8 mouse cellular contexts compared by ENCODE assay signal in the genomic region with DNA sequence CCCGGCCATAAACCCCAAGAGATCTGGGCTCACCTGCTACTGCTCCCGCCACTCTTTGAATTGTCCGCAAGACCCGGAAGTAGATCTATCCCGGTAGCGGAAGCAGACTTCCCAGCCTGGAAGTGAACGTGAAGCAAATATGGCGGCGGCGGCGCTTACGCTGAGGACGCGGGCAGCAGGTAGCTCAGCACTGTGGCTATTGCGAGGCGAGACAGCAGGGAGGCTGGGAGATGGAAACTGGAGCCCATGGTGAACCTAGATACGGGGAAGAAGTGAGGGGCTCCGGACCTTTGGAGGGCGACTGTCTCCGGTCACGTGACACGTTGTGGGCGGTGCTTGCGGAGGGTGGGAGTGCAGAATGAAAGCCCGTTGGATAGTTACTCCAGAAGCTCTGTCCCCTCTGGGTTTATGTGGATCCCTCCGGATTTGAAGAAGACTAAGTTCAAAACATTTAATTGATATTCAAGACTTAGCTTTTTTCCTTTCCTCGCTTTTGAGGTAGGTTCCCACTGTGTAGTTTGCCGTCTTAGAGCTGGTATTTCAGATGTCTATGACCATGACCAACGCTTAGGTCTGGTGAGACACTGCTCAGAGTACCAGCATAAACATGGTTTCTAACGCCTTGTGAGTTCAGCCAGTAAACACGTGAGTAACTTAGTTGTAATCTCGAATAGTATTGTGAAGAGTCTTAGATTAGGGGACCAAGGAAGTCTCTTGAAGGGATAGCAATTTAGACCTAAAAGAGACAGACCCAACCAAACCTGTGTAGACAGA. TPM values are rescaled to one million over a fixed set of nuclear protein-coding genes. Genes with fewer than 3 reads are reported as not detected.
DNase-seq lines count a peak whose midpoint lies in the region; ATAC-seq and TF ChIP-seq lines count a peak whose summit lies in the region.

Gene Mrpl27 (plus strand): TSS at position 105 of the 774 bp plus-strand sequence.
Gene Eme1 (minus strand): TSS at position 302 of the 774 bp plus-strand sequence.

- H3K36me3 ChIP-seq in embryonic facial prominence, embryonic 14.5 days (ENCODE audit: control insufficient read depth, insufficient read depth, low read length): peaks cover 34% of the 10 kb centered on the region
- H3K36me3 ChIP-seq in limb, embryonic 14.5 days (ENCODE audit: control insufficient read depth, insufficient read depth, low read length): peaks cover 30% of the 10 kb centered on the region
- H3K36me3 ChIP-seq in midbrain, embryonic 16.5 days (ENCODE audit: control insufficient read depth, insufficient read depth, low read length): 0 out of 2 replicates have a peak, but pooled peaks cover 7% of the 10 kb centered on the region
- peaks cover 6% of the 10 kb centered on the region; the same call in 1 of the 2 replicates for H3K36me3 ChIP-seq in spleen, adult 2 months (ENCODE audit: control insufficient read depth, insufficient read depth, low read length)

- TF ChIP-seq POLR2A in bone marrow, adult 2 months (IDR thresholded peaks at IDR 0.05; ENCODE audit: borderline replicate concordance, control insufficient read depth, low read depth, low read length): peak; percentile 5; the same call in 1 of the 2 replicates
- peak; percentile 62; the same call in 1 of the 2 replicates for TF ChIP-seq POLR2A in limb, embryonic 14.5 days (IDR thresholded peaks at IDR 0.05; ENCODE audit: borderline replicate concordance, extremely low read depth, insufficient read depth, insufficient read length)
- TF ChIP-seq POLR2A in spleen, adult 2 months (IDR thresholded peaks at IDR 0.05; ENCODE audit: low read depth, low read length): peak; percentile 18; the same call in 1 of the 2 replicates

- ATAC-seq in embryonic facial prominence, embryonic 14.5 days (ENCODE audit: low read depth): peak; percentile 89
- ATAC-seq in limb, embryonic 14.5 days (ENCODE audit: low FRiP score, low read depth): peak; percentile 90
- ATAC-seq in midbrain, embryonic 16.5 days: peak; percentile 93

- H3K4me3 ChIP-seq in bone marrow, adult 2 months (replicated peaks; ENCODE audit: control insufficient read depth, low read depth, low read length): peak within 1 kb of the TSS; percentile 99
- peak within 1 kb of the TSS; percentile 62 for H3K4me3 ChIP-seq in embryonic facial prominence, embryonic 14.5 days (ENCODE audit: low read depth, low read length)
- peak within 1 kb of the TSS; percentile 62 for H3K4me3 ChIP-seq in limb, embryonic 14.5 days (replicated peaks; ENCODE audit: low read length)
- peak within 1 kb of the TSS; percentile 52 for H3K4me3 ChIP-seq in midbrain, embryonic 16.5 days (ENCODE audit: low read depth, low read length)
- peak within 1 kb of the TSS; percentile 99 for H3K4me3 ChIP-seq in spleen, adult 2 months (ENCODE audit: extremely low read depth, insufficient read depth, insufficient read length)

- peak within 1 kb of the TSS; percentile 85 for H3K4me2 ChIP-seq in embryonic facial prominence, embryonic 14.5 days (ENCODE audit: low read depth, low read length)
- H3K4me2 ChIP-seq in limb, embryonic 14.5 days (replicated peaks; ENCODE audit: low read depth, low read length, severe bottlenecking): peak within 1 kb of the TSS; percentile 85
- H3K4me2 ChIP-seq in midbrain, embryonic 16.5 days (ENCODE audit: low read length): peak within 1 kb of the TSS; percentile 89

- peak; percentile 93 for DNase-seq in A20 (ENCODE audit: low read depth, low spot score)
- peak; percentile 93 for DNase-seq in embryonic facial prominence, embryonic 14.5 days (ENCODE audit: low spot score)
- DNase-seq in heart, adult 9 months (ENCODE audit: low spot score in 2 of 2): peak; percentile 82 to 88
- peak; percentile 91 for DNase-seq in kidney, adult 9 months
- peak; percentile 75 for DNase-seq in limb, embryonic 14.5 days (ENCODE audit: low spot score)
- DNase-seq in spleen, adult 2 months (ENCODE audit: low read depth in 1 of 2, low spot score in 2 of 2): peak; percentile 68 to 83

- peak within 1 kb of the TSS; percentile 95 for H3K27ac ChIP-seq in bone marrow, adult 2 months (ENCODE audit: control insufficient read depth, insufficient read depth, low read depth, low read length, poor library complexity)
- peak within 1 kb of the TSS; percentile 91 for H3K27ac ChIP-seq in embryonic facial prominence, embryonic 14.5 days (replicated peaks; ENCODE audit: low read depth, low read length)
- peak within 1 kb of the TSS; percentile 89 for H3K27ac ChIP-seq in limb, embryonic 14.5 days (replicated peaks; ENCODE audit: low read depth, low read length)
- H3K27ac ChIP-seq in midbrain, embryonic 16.5 days (ENCODE audit: low read length): peak within 1 kb of the TSS; percentile 91
- H3K27ac ChIP-seq in spleen, adult 2 months (ENCODE audit: insufficient read depth, low read length): peak within 1 kb of the TSS; percentile 98

- H3K9ac ChIP-seq in embryonic facial prominence, embryonic 14.5 days (ENCODE audit: low read depth, low read length): peak within 1 kb of the TSS; percentile 76
- H3K9ac ChIP-seq in limb, embryonic 14.5 days (ENCODE audit: low read depth, low read length, severe bottlenecking): peak within 1 kb of the TSS; percentile 64
- peak within 1 kb of the TSS; percentile 62 for H3K9ac ChIP-seq in midbrain, embryonic 16.5 days (ENCODE audit: low read depth, low read length)

- TF ChIP-seq CTCF in bone marrow, adult 2 months (IDR thresholded peaks at IDR 0.05; ENCODE audit: control insufficient read depth, insufficient read depth, low read length): no peak
- TF ChIP-seq CTCF in spleen, adult 2 months (IDR thresholded peaks at IDR 0.05; ENCODE audit: extremely low read depth, insufficient read depth, insufficient read length, insufficient replicate concordance): no peak

- no peaks in the 10 kb centered on the region for H3K9me3 ChIP-seq in embryonic facial prominence, embryonic 14.5 days (ENCODE audit: control insufficient read depth, low read length)
- no peaks in the 10 kb centered on the region for H3K9me3 ChIP-seq in limb, embryonic 14.5 days (ENCODE audit: control insufficient read depth, low read length)
- H3K9me3 ChIP-seq in midbrain, embryonic 16.5 days (replicated peaks; ENCODE audit: control insufficient read depth, low read length, poor library complexity, severe bottlenecking): no peaks in the 10 kb centered on the region

- WGBS in bone marrow, adult 2 months: under 1% methylated on average over 32 of the region's 32 CpGs
- under 1% methylated on average over 32 of the region's 32 CpGs for WGBS in embryonic facial prominence, embryonic 14.5 days
- WGBS in limb, embryonic 14.5 days: 3% methylated on average over 32 of the region's 32 CpGs
- under 1% methylated on average over 32 of the region's 32 CpGs for WGBS in midbrain, embryonic 16.5 days
- under 1% methylated on average over 32 of the region's 32 CpGs for WGBS in spleen, adult 2 months

- no peaks in the 10 kb centered on the region for H3K27me3 ChIP-seq in embryonic facial prominence, embryonic 14.5 days (replicated peaks; ENCODE audit: control insufficient read depth, insufficient read depth, low read length)
- no peaks in the 10 kb centered on the region for H3K27me3 ChIP-seq in limb, embryonic 14.5 days (ENCODE audit: control insufficient read depth, insufficient read depth, low read length)
- H3K27me3 ChIP-seq in midbrain, embryonic 16.5 days (ENCODE audit: control insufficient read depth, insufficient read depth, low read depth, low read length): no peaks in the 10 kb centered on the region
- H3K27me3 ChIP-seq in spleen, adult 2 months (ENCODE audit: control insufficient read depth, insufficient read depth, low read length): no peaks in the 10 kb centered on the region

- H3K4me1 ChIP-seq in bone marrow, adult 2 months (ENCODE audit: control insufficient read depth, insufficient read depth, low read length): peaks cover 1% of the 10 kb centered on the region
- H3K4me1 ChIP-seq in embryonic facial prominence, embryonic 14.5 days (ENCODE audit: control insufficient read depth, insufficient read depth, low read length): peaks cover 14% of the 10 kb centered on the region
- peaks cover 12% of the 10 kb centered on the region for H3K4me1 ChIP-seq in limb, embryonic 14.5 days (ENCODE audit: control insufficient read depth, insufficient read depth, low read length)
- peaks cover 13% of the 10 kb centered on the region for H3K4me1 ChIP-seq in midbrain, embryonic 16.5 days (ENCODE audit: control insufficient read depth, insufficient read depth, low read length)
- H3K4me1 ChIP-seq in spleen, adult 2 months (ENCODE audit: control insufficient read depth, insufficient read depth, insufficient read length): no peaks in the 10 kb centered on the region; the same call in 1 of the 2 replicates

RNA-seq across cellular contexts. Expression of gene Mrpl27, which starts in this region (rescaled TPM):
- 24.6 and 30.4 TPM in 2 replicates for polyA plus RNA-seq in bone marrow, adult 2 months (2011; ENCODE audit: insufficient read depth, insufficient read length, low replicate concordance, missing spikeins)
- polyA plus RNA-seq in embryonic facial prominence, embryonic 14.5 days (2014; fragmentation: Nextera tagmentation; extraction: Ambion mirVana): 98.3 and 105 TPM in 2 replicates
- 79.4 and 113 TPM in 2 replicates for polyA plus RNA-seq in limb, embryonic 14.5 days (2012; rRNA removed)
- 113 and 126 TPM in 2 replicates for polyA plus RNA-seq in limb, embryonic 14.5 days (2014; fragmentation: Nextera tagmentation; extraction: Ambion mirVana)
- polyA plus RNA-seq in midbrain, embryonic 16.5 days (2015; fragmentation: Nextera tagmentation; extraction: Ambion mirVana): 126 and 134 TPM in 2 replicates
- 11.9 and 14.2 TPM in 2 replicates for polyA plus RNA-seq in spleen, adult 2 months (2012; rRNA removed)

RNA-seq across cellular contexts. Expression of gene Eme1, which starts in this region (rescaled TPM):
- polyA plus RNA-seq in bone marrow, adult 2 months (2011; ENCODE audit: insufficient read depth, insufficient read length, low replicate concordance, missing spikeins): 9.2 and 15.3 TPM in 2 replicates
- polyA plus RNA-seq in embryonic facial prominence, embryonic 14.5 days (2014; fragmentation: Nextera tagmentation; extraction: Ambion mirVana): 12.6 and 16.9 TPM in 2 replicates
- polyA plus RNA-seq in limb, embryonic 14.5 days (2012; rRNA removed): 18.9 and 19.5 TPM in 2 replicates
- 16.5 and 19.4 TPM in 2 replicates for polyA plus RNA-seq in limb, embryonic 14.5 days (2014; fragmentation: Nextera tagmentation; extraction: Ambion mirVana)
- 2.2 and 2.9 TPM in 2 replicates for polyA plus RNA-seq in midbrain, embryonic 16.5 days (2015; fragmentation: Nextera tagmentation; extraction: Ambion mirVana)
- polyA plus RNA-seq in spleen, adult 2 months (2012; rRNA removed): 1.8 and 2.3 TPM in 2 replicates

Comparison
In these comparisons a context has a peak if more than half of its experiments do, and no peak if none do; other contexts are left out.
1. Peak in every context shown above with its lines: DNase-seq, ATAC-seq, H3K4me3 ChIP-seq and H3K27ac ChIP-seq.
2. POLR2A ChIP-seq: peak in every context shown above with its lines; median percentile 62 in limb, embryonic 14.5 days; 18 in spleen, adult 2 months; 5 in bone marrow, adult 2 months.